Mouse (Mus musculus) natural killer cell, adult 2 months (primary cell): ENCODE data around the gene Gja1.

ENCODE experiments used
- DNase-seq, 2 experiments: peaks; one replicate each; pipeline ENCODE4 v3.0.0; 2022; ENCODE audit warnings: low spot score in 2 of 2

The Gja1 gene

GRCm38 (mm10) chr10:56415894-56416570, 38.9 kb downstream of the Gja1 start:
- no peak for DNase-seq

DNA sequence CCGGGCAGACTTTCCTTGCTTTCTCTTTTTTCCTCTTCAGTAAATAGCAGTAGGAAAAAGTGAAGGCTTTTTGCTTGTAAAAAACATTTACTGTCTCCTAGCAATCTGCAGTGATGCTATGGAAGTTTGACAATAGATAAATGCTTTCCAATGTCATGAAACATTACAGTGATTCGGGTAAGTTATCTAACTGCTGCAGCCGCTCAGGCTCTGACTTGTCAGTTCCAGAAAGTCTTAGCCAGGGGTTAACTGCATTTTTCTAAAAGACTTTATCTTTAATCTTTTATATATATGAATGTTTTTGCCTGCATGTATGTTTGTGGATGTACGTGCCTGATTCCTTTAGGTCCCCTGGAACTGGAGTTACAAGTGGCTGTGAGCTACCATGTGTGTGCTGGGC, 45.4 kb downstream of the Gja1 start:
- no peak for DNase-seq

GRCm38 (mm10) chr10:56425016-56425798, 48.1 kb downstream of the Gja1 start:
- DNase-seq, result no peak

DNA sequence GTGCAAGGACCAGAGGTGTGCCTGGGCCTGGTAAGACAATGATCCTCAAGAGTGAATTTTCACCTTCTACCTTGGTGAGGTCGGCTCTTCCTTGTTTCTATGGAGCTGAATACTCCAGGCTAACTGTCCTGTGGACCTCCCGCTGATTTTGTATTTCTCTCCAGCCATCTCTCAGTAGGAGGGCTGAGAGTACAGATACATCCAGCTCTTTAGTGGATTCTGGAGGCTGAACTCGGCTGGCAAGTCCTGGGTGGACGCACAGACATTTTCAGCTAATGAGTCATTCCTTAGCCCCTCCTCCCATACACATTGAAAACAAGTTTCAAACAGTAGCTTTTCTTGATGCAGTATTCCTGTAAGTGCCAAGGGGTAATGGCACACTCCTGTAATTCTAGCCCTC, 49.2 kb downstream of the Gja1 start:
- DNase-seq, result no peak

DNA sequence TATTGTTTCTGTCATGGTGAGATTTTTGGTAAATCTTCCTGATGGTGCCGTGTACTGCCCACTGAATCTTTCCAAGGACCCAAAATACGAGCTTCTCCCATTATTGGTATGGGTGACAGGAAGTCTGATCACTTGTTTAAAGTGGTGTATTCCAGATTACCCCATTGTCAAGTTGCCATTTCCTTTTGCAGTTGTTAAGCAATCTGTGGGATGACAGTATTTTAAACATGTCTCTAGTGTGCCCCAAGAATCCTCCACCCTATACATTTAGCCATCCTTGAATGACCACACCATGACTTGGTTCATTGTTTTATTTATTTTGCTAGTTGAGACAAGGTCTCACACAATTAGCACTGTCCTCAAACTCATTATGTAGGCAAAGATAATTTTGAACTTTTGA, 50.3 kb downstream of the Gja1 start:
- DNase-seq, result no peak

DNA sequence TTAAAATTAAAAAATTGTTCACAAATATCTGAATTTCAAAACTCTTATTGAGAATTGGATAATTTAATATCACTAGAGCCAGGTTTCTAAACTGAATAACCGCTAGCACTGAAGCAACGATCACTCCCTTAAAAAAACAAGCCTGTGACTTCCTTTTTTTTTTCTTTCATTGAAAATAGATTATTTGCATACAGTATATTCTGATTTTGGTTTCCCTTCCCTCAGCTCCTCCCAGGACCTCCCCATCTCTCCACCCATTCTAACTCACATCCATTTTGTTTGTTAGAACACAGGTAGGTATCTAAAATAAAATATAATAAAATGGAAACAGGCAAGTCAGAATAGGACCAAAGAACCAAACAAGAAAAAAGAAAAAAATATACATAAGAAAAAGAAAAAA, 50.7 kb downstream of the Gja1 start:
- no peak for DNase-seq

GRCm38 (mm10) chr10:56429011-56429410, 51.9 kb downstream of the Gja1 start:
- no peak for DNase-seq

GRCm38 (mm10) chr10:56431600-56432389, 54.7 kb downstream of the Gja1 start:
- no peak for DNase-seq

DNA sequence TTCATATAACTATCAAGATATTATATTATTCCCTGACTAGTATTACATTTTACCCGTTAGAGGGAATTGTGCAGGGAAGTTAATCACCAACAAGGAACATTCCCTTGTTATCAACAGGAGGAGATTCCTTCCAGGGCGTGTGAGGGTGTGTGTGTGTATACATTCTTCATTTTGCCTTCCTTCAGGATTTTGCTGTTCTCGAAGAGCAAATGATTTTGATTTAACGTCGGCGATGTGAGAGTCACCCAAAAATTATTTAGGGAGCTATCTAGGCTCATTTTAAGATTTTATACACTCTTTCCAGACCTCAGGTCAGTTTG, 55.2 kb downstream of the Gja1 start:
- DNase-seq, result no peak

DNA sequence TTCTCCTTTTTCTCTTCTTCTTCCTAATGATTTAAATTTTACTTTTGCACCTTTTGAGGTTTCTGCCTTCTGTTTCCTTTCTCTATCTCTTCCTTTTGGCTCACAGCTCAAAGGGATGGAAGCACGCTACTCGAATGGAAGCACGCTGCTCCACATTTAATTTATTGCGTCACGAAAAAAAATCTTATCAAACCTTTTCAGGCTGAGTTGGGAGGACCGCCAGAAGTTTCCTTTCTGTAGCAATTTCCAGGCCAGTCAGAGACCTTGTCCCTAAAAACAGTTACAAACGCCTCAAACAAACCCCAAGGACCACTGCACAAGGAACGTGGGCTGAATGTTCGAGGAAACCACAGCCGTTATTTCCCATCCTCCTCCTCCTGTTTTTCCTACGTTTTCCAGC, 60.2 kb downstream of the Gja1 start:
- no peak for DNase-seq

- no peak for DNase-seq
These were observed 62.5 kb downstream of the Gja1 start for GRCm38 (mm10) chr10:56439638-56440037.

DNA sequence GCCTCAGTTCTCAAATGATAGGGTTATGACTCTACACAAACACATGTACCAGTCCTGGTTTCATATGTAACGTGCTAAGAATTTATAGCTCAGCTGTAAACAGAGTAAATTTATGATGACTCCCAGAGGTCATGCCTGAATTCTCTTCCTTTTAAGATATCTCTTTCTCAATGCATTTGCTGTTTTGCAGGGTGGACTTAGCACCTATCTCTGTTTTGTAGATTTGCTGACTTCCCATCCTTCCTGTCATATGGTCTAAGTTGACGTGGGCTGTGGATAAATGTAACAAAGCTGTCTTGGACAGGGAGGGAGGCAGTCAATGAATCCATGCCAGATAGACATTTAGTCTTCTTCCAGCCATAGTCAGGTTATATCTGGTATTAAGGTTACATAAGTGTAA, 67.3 kb downstream of the Gja1 start:
- no peak for DNase-seq

GRCm38 (mm10) chr10:56449030-56449429, 71.9 kb downstream of the Gja1 start:
- no peak for DNase-seq
